Mouse (Mus musculus): Measurements from ENCODE around the gene Psd4. TPM values are rescaled to one million over a fixed set of nuclear protein-coding genes. Genes with fewer than 3 reads are reported as not detected.

Psd4 gene
- polyA plus RNA-seq, 1 experiment from 2014 or later: 2.5 TPM

GRCm38 (mm10) chr2:24417564-24417963 lies 50.2 kb downstream of the Psd4 start:
- WGBS: 91% methylated on average over 4 of the region's 4 CpGs
- H3K36me3 ChIP-seq: no peaks in the 10 kb centered on the region
- ATAC-seq (ENCODE audit: insufficient number of reproducible peaks, insufficient read depth, low FRiP score, low TSS enrichment, low read depth): no peak

GRCm38 (mm10) chr2:24421211-24421863 lies 54.0 kb downstream of the Psd4 start:
- Histone ChIP-seq H3K27ac (no peak overlapping the region), H3K36me3 (no peaks in the 10 kb centered on the region), H3K4me2 (no peak overlapping the region), H3K4me3 (no peak overlapping the region), H3K27me3 (peaks cover 3% of the 10 kb centered on the region; the same call in 1 of the 2 replicates), H3K4me1 (peaks cover 9% of the 10 kb centered on the region), H3K9me3 (no peaks in the 10 kb centered on the region), H3K9ac (no peak overlapping the region)
- no peak for ATAC-seq (ENCODE audit: insufficient number of reproducible peaks, insufficient read depth, low FRiP score, low TSS enrichment, low read depth)
- 90% methylated on average over 6 of the region's 6 CpGs for whole genome bisulfite sequencing

More at GRCm38 (mm10) chr2:24417564-24417963, 50.2 kb downstream of the Psd4 start:
- Histone ChIP-seq H3K9ac (no peak overlapping the region), H3K4me1 (peaks cover 22% of the 10 kb centered on the region), H3K27ac (no peak overlapping the region), H3K27me3 (peaks cover 3% of the 10 kb centered on the region; the same call in 1 of the 2 replicates), H3K9me3 (no peaks in the 10 kb centered on the region), H3K4me3 (no peak overlapping the region), H3K4me2 (no peak overlapping the region)

GRCm38 (mm10) chr2:24422815-24423214 lies 55.4 kb downstream of the Psd4 start:
- Histone ChIP-seq H3K9me3 (no peaks in the 10 kb centered on the region), H3K27ac (no peak overlapping the region), H3K27me3 (no peaks in the 10 kb centered on the region), H3K9ac (no peak overlapping the region), H3K4me1 (no peaks in the 10 kb centered on the region), H3K4me2 (no peak overlapping the region), H3K36me3 (no peaks in the 10 kb centered on the region), H3K4me3 (no peak overlapping the region)
- 66% methylated on average over 3 of the region's 3 CpGs for WGBS
- no peak for ATAC-seq (ENCODE audit: insufficient number of reproducible peaks, insufficient read depth, low FRiP score, low TSS enrichment, low read depth)

- Histone ChIP-seq H3K4me3 (no peak overlapping the region), H3K27ac (no peak overlapping the region), H3K9me3 (no peaks in the 10 kb centered on the region), H3K4me2 (no peak overlapping the region), H3K9ac (no peak overlapping the region), H3K4me1 (0 out of 2 replicates have a peak, but pooled peaks cover 3% of the 10 kb centered on the region), H3K36me3 (no peaks in the 10 kb centered on the region), H3K27me3 (no peaks in the 10 kb centered on the region)
- 78% methylated on average over 2 of the region's 2 CpGs for WGBS
- no peak for ATAC-seq (ENCODE audit: insufficient number of reproducible peaks, insufficient read depth, low FRiP score, low TSS enrichment, low read depth)
These were observed 58.2 kb downstream of the Psd4 start for GRCm38 (mm10) chr2:24425630-24426029.

- H3K27me3 ChIP-seq: no peaks in the 10 kb centered on the region
- H3K9ac ChIP-seq: no peak overlapping the region
- no peak overlapping the region for H3K4me2 ChIP-seq
- H3K4me3 ChIP-seq: no peak overlapping the region
- 28% methylated on average over 12 of the region's 12 CpGs for WGBS
- no peak for ATAC-seq (ENCODE audit: insufficient number of reproducible peaks, insufficient read depth, low FRiP score, low TSS enrichment, low read depth)
- no peaks in the 10 kb centered on the region for H3K9me3 ChIP-seq
- H3K36me3 ChIP-seq: no peaks in the 10 kb centered on the region
- no peak overlapping the region for H3K27ac ChIP-seq
- H3K4me1 ChIP-seq: 0 out of 2 replicates have a peak, but pooled peaks cover 3% of the 10 kb centered on the region
These were observed 60.7 kb downstream of the Psd4 start for GRCm38 (mm10) chr2:24427866-24428675.

- WGBS: 71% methylated on average over 4 of the region's 4 CpGs
- Histone ChIP-seq H3K27me3 (no peaks in the 10 kb centered on the region), H3K27ac (no peak overlapping the region), H3K9me3 (no peaks in the 10 kb centered on the region), H3K4me2 (no peak overlapping the region), H3K9ac (no peak overlapping the region), H3K36me3 (no peaks in the 10 kb centered on the region), H3K4me1 (0 out of 2 replicates have a peak, but pooled peaks cover 3% of the 10 kb centered on the region), H3K4me3 (no peak overlapping the region)
- no peak for ATAC-seq (ENCODE audit: insufficient number of reproducible peaks, insufficient read depth, low FRiP score, low TSS enrichment, low read depth)
These were observed 62.4 kb downstream of the Psd4 start for GRCm38 (mm10) chr2:24429806-24430205.

GRCm38 (mm10) chr2:24434670-24435069 lies 67.3 kb downstream of the Psd4 start:
- Histone ChIP-seq H3K4me2 (no peak overlapping the region), H3K36me3 (no peaks in the 10 kb centered on the region), H3K4me3 (no peak overlapping the region), H3K4me1 (no peaks in the 10 kb centered on the region), H3K27ac (no peak overlapping the region), H3K27me3 (no peaks in the 10 kb centered on the region), H3K9ac (no peak overlapping the region), H3K9me3 (no peaks in the 10 kb centered on the region)
- ATAC-seq (ENCODE audit: insufficient number of reproducible peaks, insufficient read depth, low FRiP score, low TSS enrichment, low read depth): no peak
- WGBS: 85% methylated on average over 2 of the region's 2 CpGs

GRCm38 (mm10) chr2:24435699-24436098 lies 68.3 kb downstream of the Psd4 start:
- no peaks in the 10 kb centered on the region for H3K9me3 ChIP-seq
- no peaks in the 10 kb centered on the region for H3K4me1 ChIP-seq
- 76% methylated on average over 11 of the region's 11 CpGs for WGBS
- no peak overlapping the region for H3K27ac ChIP-seq
- no peak for ATAC-seq (ENCODE audit: insufficient number of reproducible peaks, insufficient read depth, low FRiP score, low TSS enrichment, low read depth)
- no peak overlapping the region for H3K9ac ChIP-seq
- no peak overlapping the region for H3K4me2 ChIP-seq
- H3K27me3 ChIP-seq: no peaks in the 10 kb centered on the region
- H3K36me3 ChIP-seq: no peaks in the 10 kb centered on the region
- no peak overlapping the region for H3K4me3 ChIP-seq

- Histone ChIP-seq H3K4me1 (no peaks in the 10 kb centered on the region), H3K9me3 (no peaks in the 10 kb centered on the region), H3K4me3 (no peak overlapping the region), H3K27ac (no peak overlapping the region), H3K9ac (no peak overlapping the region), H3K27me3 (no peaks in the 10 kb centered on the region), H3K4me2 (no peak overlapping the region), H3K36me3 (no peaks in the 10 kb centered on the region)
- WGBS: 82% methylated on average over 2 of the region's 2 CpGs
- no peak for ATAC-seq (ENCODE audit: insufficient number of reproducible peaks, insufficient read depth, low FRiP score, low TSS enrichment, low read depth)
These were observed 72.7 kb downstream of the Psd4 start for GRCm38 (mm10) chr2:24440056-24440455.

GRCm38 (mm10) chr2:24441899-24442298 lies 74.5 kb downstream of the Psd4 start:
- Histone ChIP-seq H3K36me3 (no peaks in the 10 kb centered on the region), H3K27ac (no peak overlapping the region), H3K4me2 (no peak overlapping the region), H3K4me1 (no peaks in the 10 kb centered on the region), H3K27me3 (no peaks in the 10 kb centered on the region), H3K4me3 (no peak overlapping the region), H3K9ac (no peak overlapping the region), H3K9me3 (no peaks in the 10 kb centered on the region)
- ATAC-seq (ENCODE audit: insufficient number of reproducible peaks, insufficient read depth, low FRiP score, low TSS enrichment, low read depth): no peak

- no peak overlapping the region for H3K4me3 ChIP-seq
- no peaks in the 10 kb centered on the region for H3K36me3 ChIP-seq
- 55% methylated on average over 4 of the region's 4 CpGs for WGBS
These were observed 75.0 kb downstream of the Psd4 start for GRCm38 (mm10) chr2:24442303-24442925.

More at GRCm38 (mm10) chr2:24442303-24442925, 75.0 kb downstream of the Psd4 start:
- ATAC-seq (ENCODE audit: insufficient number of reproducible peaks, insufficient read depth, low FRiP score, low TSS enrichment, low read depth): no peak
- Histone ChIP-seq H3K9me3 (no peaks in the 10 kb centered on the region), H3K4me2 (no peak overlapping the region), H3K27ac (no peak overlapping the region), H3K9ac (no peak overlapping the region), H3K27me3 (no peaks in the 10 kb centered on the region), H3K4me1 (no peaks in the 10 kb centered on the region)
